Mouse (Mus musculus) stomach, postnatal 0 days (tissue): Measurements from ENCODE around the gene Prex1. TPM values are rescaled to one million over a fixed set of nuclear protein-coding genes. Genes with fewer than 3 reads are reported as not detected.
A peak's percentile ranks its signal among the peaks of the same experiment; 100 is the strongest.
"Not testable (repeated sequence)": the region's sequence is repeated elsewhere in the genome, so short reads cannot be mapped to it uniquely, and the experiment has no call there.

Experiments used
- ATAC-seq: fragments of 200-750 bp; cut with Nextera tagmentation; 2 replicates; pipeline ENCODE4 v1.8.0; 2017; ENCODE audit not compliant: low FRiP score, low TSS enrichment
- DNase-seq: peaks from one replicate; pipeline ENCODE4 v3.0.0-alpha.2; 2016; ENCODE audit warnings: low spot score
- H3K27ac ChIP-seq: fragments of 300-500 bp; sonication (generic); replicated peaks from 2 replicates; pipeline ENCODE4 v1.5.1; 2014; ENCODE audit warnings: mild to moderate bottlenecking, control low read depth
- H3K27me3 ChIP-seq: fragments of 300-500 bp; sonication (generic); 2 replicates; pipeline ENCODE4 v1.6.1; 2014; ENCODE audit warnings: low read length; ENCODE audit not compliant: control insufficient read depth, insufficient read depth
- H3K36me3 ChIP-seq: fragments of 300-500 bp; sonication (generic); 2 replicates; pipeline ENCODE4 v1.6.1; 2014; ENCODE audit warnings: low read length, mixed read lengths; ENCODE audit not compliant: control insufficient read depth, insufficient read depth
- H3K4me1 ChIP-seq: fragments of 300-500 bp; sonication (generic); replicated peaks from 2 replicates; pipeline ENCODE4 v1.6.1; 2014; ENCODE audit warnings: antibody characterized with exemption; ENCODE audit not compliant: control insufficient read depth, insufficient read depth
- H3K4me2 ChIP-seq: fragments of 300-500 bp; sonication (generic); replicated peaks from 2 replicates; pipeline ENCODE4 v1.6.1; 2014; ENCODE audit warnings: low read depth, mild to moderate bottlenecking, control low read depth, moderate library complexity
- H3K4me3 ChIP-seq: fragments of 300-500 bp; sonication (generic); 2 replicates; pipeline ENCODE4 v1.5.1; 2014; ENCODE audit warnings: low read depth, low read length, control low read depth
- H3K9ac ChIP-seq: fragments of 300-500 bp; sonication (generic); 2 replicates; pipeline ENCODE4 v1.6.1; 2014; ENCODE audit warnings: mild to moderate bottlenecking, low read length, control low read depth, mixed read lengths
- H3K9me3 ChIP-seq: fragments of 300-500 bp; sonication (generic); 2 replicates; pipeline ENCODE4 v1.6.1; 2016; ENCODE audit warnings: low read length; ENCODE audit not compliant: control insufficient read depth
- CTCF ChIP-seq: IDR thresholded peaks from 2 replicates; pipeline ENCODE4 v1.5.1; 2016; ENCODE audit warnings: antibody characterized with exemption, low read depth, mild to moderate bottlenecking, moderate library complexity
- EP300 ChIP-seq: optimal IDR thresholded peaks from 2 replicates; pipeline ENCODE3; 2016; ENCODE audit warnings: antibody characterized with exemption
- WGBS: fragments of 180-500 bp; shearing (Covaris S2); extraction: QIAGEN DNeasy Blood & Tissue Kit; methylation state at CpG from one replicate; pipeline ENCODE4 v1.1.7; 2014; 5-methylcytosine and 5-hydroxymethylcytosine counted together
- polyA plus RNA-seq: library from polyadenylated mRNA; unstranded; fragments of >200 nt; fragmentation: Nextera tagmentation; extraction: Ambion mirVana; gene quantifications from 2 replicates; pipeline ENCODE4 v1.2.1, GENCODE M21; 2015

The Prex1 gene
- polyA plus RNA-seq = 12.0 and 12.8 TPM in 2 replicates

GRCm38 (mm10) chr2:166713690-166714426 is at the start of gene Prex1:
TSS of gene Prex1 (minus strand) at chr2:166713832.
- Histone ChIP-seq H3K4me2 (peak within 1 kb of the TSS; percentile 96), H3K27ac (peak within 1 kb of the TSS; percentile 67), H3K4me3 (peak within 1 kb of the TSS; percentile 68), H3K4me1 (0 out of 2 replicates have a peak, but pooled peaks cover 3% of the 10 kb centered on the region), H3K9me3 (no peaks in the 10 kb centered on the region), H3K9ac (peak within 1 kb of the TSS; percentile 70), H3K36me3 (no peaks in the 10 kb centered on the region), H3K27me3 (no peaks in the 10 kb centered on the region)
- 1% methylated on average over 62 of the region's 69 CpGs for WGBS
- DNase-seq = peak; percentile 100
- no peak for TF ChIP-seq CTCF
- no peak for TF ChIP-seq EP300
- ATAC-seq = peak; percentile 94

- Histone ChIP-seq H3K36me3 (no peaks in the 10 kb centered on the region), H3K4me1 (no peaks in the 10 kb centered on the region), H3K9me3 (no peaks in the 10 kb centered on the region), H3K9ac (no peak overlapping the region), H3K27me3 (no peaks in the 10 kb centered on the region), H3K27ac (no peak overlapping the region), H3K4me3 (no peak overlapping the region), H3K4me2 (no peak overlapping the region)
- DNase-seq (no peak), ATAC-seq (peak; percentile 40; the same call in 1 of the 2 replicates)
- 7% methylated on average over 3 of the region's 3 CpGs for WGBS
- no peak for TF ChIP-seq CTCF
- TF ChIP-seq EP300 = no peak
Observed at GRCm38 (mm10) chr2:166757969-166758368, 44.3 kb upstream of the Prex1 start.

- Histone ChIP-seq H3K4me3 (no peak overlapping the region), H3K36me3 (no peaks in the 10 kb centered on the region), H3K4me1 (no peaks in the 10 kb centered on the region), H3K9ac (no peak overlapping the region), H3K4me2 (no peak overlapping the region), H3K27me3 (no peaks in the 10 kb centered on the region), H3K9me3 (no peaks in the 10 kb centered on the region), H3K27ac (no peak overlapping the region)
- TF ChIP-seq CTCF (no peak), EP300 (no peak)
- DNase-seq (no peak), ATAC-seq (no peak)
- WGBS = 77% methylated on average over 7 of the region's 7 CpGs
Observed at GRCm38 (mm10) chr2:166754760-166755159, 41.1 kb upstream of the Prex1 start.

- H3K4me3 ChIP-seq = no peak overlapping the region
- no peak overlapping the region for H3K27ac ChIP-seq
- no peak overlapping the region for H3K9ac ChIP-seq
- H3K4me1 ChIP-seq = no peaks in the 10 kb centered on the region
- no peaks in the 10 kb centered on the region for H3K9me3 ChIP-seq
- no peak for DNase-seq
- H3K27me3 ChIP-seq = no peaks in the 10 kb centered on the region
- H3K4me2 ChIP-seq = no peak overlapping the region
- 49% methylated on average over 4 of the region's 4 CpGs for WGBS
- no peak for ATAC-seq
- H3K36me3 ChIP-seq = no peaks in the 10 kb centered on the region
- TF ChIP-seq EP300 = no peak
- TF ChIP-seq CTCF = no peak
Observed at GRCm38 (mm10) chr2:166754194-166754593, 40.6 kb upstream of the Prex1 start.

GRCm38 (mm10) chr2:166750620-166751191 is 37.1 kb upstream of the Prex1 start:
- no peaks in the 10 kb centered on the region for H3K9me3 ChIP-seq
- H3K4me1 ChIP-seq = no peaks in the 10 kb centered on the region
- DNase-seq (no peak), ATAC-seq (no peak)
- H3K27ac ChIP-seq = no peak overlapping the region
- no peaks in the 10 kb centered on the region for H3K36me3 ChIP-seq
- H3K9ac ChIP-seq = no peak overlapping the region
- H3K4me3 ChIP-seq = no peak overlapping the region
- no peak for TF ChIP-seq EP300
- TF ChIP-seq CTCF = no peak
- no peak overlapping the region for H3K4me2 ChIP-seq
- WGBS = 86% methylated on average over 6 of the region's 6 CpGs
- H3K27me3 ChIP-seq = no peaks in the 10 kb centered on the region

GRCm38 (mm10) chr2:166746261-166746913 is 32.8 kb upstream of the Prex1 start:
- H3K9ac ChIP-seq, H3K27ac ChIP-seq, H3K9me3 ChIP-seq, DNase-seq, H3K4me3 ChIP-seq, H3K4me1 ChIP-seq, ATAC-seq, H3K4me2 ChIP-seq, H3K36me3 ChIP-seq, H3K27me3 ChIP-seq: not testable (repeated sequence)
- 43% methylated on average over 14 of the region's 14 CpGs for WGBS
